In genomic region chr10:59915196-59915962, GRCm38 (mm10) we compare ENCODE assay signal across 12 mouse cellular contexts. TPM values are rescaled to one million over a fixed set of nuclear protein-coding genes. Genes with fewer than 3 reads are reported as not detected.
A peak's percentile ranks its signal among the peaks of the same experiment; 100 is the strongest.
DNase-seq lines count a peak whose midpoint lies in the region; ATAC-seq and TF ChIP-seq lines count a peak whose summit lies in the region.
"Had no signal": no experiment of that assay in that cellular context is flagged by ENCODE, and none has a peak within 500 bp of the region (broad histone marks: within the 10 kb centered on the region; RNA-seq: fewer than 3 reads in every experiment).

No protein-coding gene starts in this region.

- no peak for TF ChIP-seq CTCF in lung, embryonic 14.5 days (IDR thresholded peaks at IDR 0.05; ENCODE audit: low read depth)
- TF ChIP-seq CTCF in embryonic fibroblast, embryonic 13.5 days (IDR thresholded peaks at IDR 0.05; ENCODE audit: borderline replicate concordance, insufficient read depth, low read length), result no peak

- no peak overlapping the region for H3K9ac ChIP-seq in lung, embryonic 14.5 days
- H3K9ac ChIP-seq in stomach, embryonic 15.5 days, result no peak overlapping the region

- DNase-seq in heart, adult 11 months, result peak; percentile 95
- DNase-seq in heart, adult 9 months (ENCODE audit: low spot score in 2 of 2), result no peak
- DNase-seq in lung, embryonic 14.5 days, result no peak
- no peak for DNase-seq in lung, postnatal 14 days
- DNase-seq in urinary bladder, postnatal 10 days (ENCODE audit: low spot score), result no peak
- no peak for DNase-seq in thymus, postnatal 36 days
- DNase-seq: cerebellum, adult 9-10 months had no signal

- peak overlapping the region; percentile 63 for H3K4me2 ChIP-seq in lung, embryonic 14.5 days
- no peak overlapping the region for H3K4me2 ChIP-seq in stomach, embryonic 15.5 days

- ATAC-seq in lung, embryonic 14.5 days (ENCODE audit: insufficient read depth), result no peak
- ATAC-seq in stomach, embryonic 15.5 days (ENCODE audit: insufficient read depth, low FRiP score, low read depth), result no peak
- ATAC-seq: midbrain, embryonic 13.5 days had no signal

- peaks cover 34% of the 10 kb centered on the region for H3K4me1 ChIP-seq in lung, embryonic 14.5 days (ENCODE audit: insufficient read depth)
- peaks cover 18% of the 10 kb centered on the region for H3K4me1 ChIP-seq in embryonic fibroblast, embryonic 13.5 days (ENCODE audit: control insufficient read depth, insufficient read depth, low read length)
- peaks cover 44% of the 10 kb centered on the region for H3K4me1 ChIP-seq in stomach, embryonic 15.5 days

- WGBS in lung, embryonic 14.5 days, result 84% methylated on average over 8 of the region's 8 CpGs
- WGBS in stomach, embryonic 15.5 days, result 78% methylated on average over 8 of the region's 8 CpGs

- no peak for TF ChIP-seq POLR2A in embryonic fibroblast, embryonic 13.5 days (IDR thresholded peaks at IDR 0.05; ENCODE audit: low read depth, low read length)

- no peaks in the 10 kb centered on the region for H3K27me3 ChIP-seq in lung, embryonic 14.5 days (ENCODE audit: insufficient read depth, low read length)
- H3K27me3 ChIP-seq in stomach, embryonic 15.5 days (replicated peaks), result no peaks in the 10 kb centered on the region
- H3K27me3 ChIP-seq: CH12.LX; midbrain, embryonic 13.5 days had no signal

- no peak overlapping the region for H3K27ac ChIP-seq in lung, embryonic 14.5 days (ENCODE audit: low read depth)
- H3K27ac ChIP-seq in embryonic fibroblast, embryonic 13.5 days (ENCODE audit: insufficient read depth, low read length), result peak overlapping the region; percentile 59
- H3K27ac ChIP-seq in stomach, embryonic 15.5 days, result peak overlapping the region; percentile 91

- no peaks in the 10 kb centered on the region for H3K36me3 ChIP-seq in lung, embryonic 14.5 days (ENCODE audit: insufficient read depth)
- H3K36me3 ChIP-seq in stomach, embryonic 15.5 days, result no peaks in the 10 kb centered on the region
- H3K36me3 ChIP-seq: midbrain, embryonic 13.5 days had no signal

- H3K4me3 ChIP-seq in lung, embryonic 14.5 days (ENCODE audit: low read depth, low read length), result no peak overlapping the region
- H3K4me3 ChIP-seq in embryonic fibroblast, embryonic 13.5 days (ENCODE audit: insufficient read depth, low read length), result no peak overlapping the region
- H3K4me3 ChIP-seq in stomach, embryonic 15.5 days (replicated peaks), result no peak overlapping the region
- H3K4me3 ChIP-seq: erythroblast, embryonic 14.5 days; midbrain, embryonic 13.5 days had no signal

- no peaks in the 10 kb centered on the region for H3K9me3 ChIP-seq in lung, embryonic 14.5 days (ENCODE audit: low read depth, low read length)
- no peaks in the 10 kb centered on the region for H3K9me3 ChIP-seq in stomach, embryonic 15.5 days
- H3K9me3 ChIP-seq: midbrain, embryonic 13.5 days had no signal

RNA-seq across cellular contexts. Expression of gene Dnajb12, which starts 36.0 kb away (rescaled TPM):
- 26.7 and 28.1 TPM in 2 replicates for polyA plus RNA-seq in lung, embryonic 14.5 days (2014; fragmentation: Nextera tagmentation; extraction: Ambion mirVana)
- 31.5 and 36.2 TPM in 2 replicates for polyA plus RNA-seq in embryonic fibroblast, embryonic 13.5 days (2011; ENCODE audit: insufficient read length, low read depth, missing spikeins)
- polyA plus RNA-seq in stomach, embryonic 15.5 days (2015; fragmentation: Nextera tagmentation; extraction: Ambion mirVana), result 20.6 and 22.0 TPM in 2 replicates

RNA-seq across cellular contexts. Expression of gene Ddit4, which starts 36.3 kb away (rescaled TPM):
- 3.0 and 3.5 TPM in 2 replicates for polyA plus RNA-seq in lung, embryonic 14.5 days (2014; fragmentation: Nextera tagmentation; extraction: Ambion mirVana)
- 150 and 156 TPM in 2 replicates for polyA plus RNA-seq in embryonic fibroblast, embryonic 13.5 days (2011; ENCODE audit: insufficient read length, low read depth, missing spikeins)
- polyA plus RNA-seq in stomach, embryonic 15.5 days (2015; fragmentation: Nextera tagmentation; extraction: Ambion mirVana), result 45.6 and 45.8 TPM in 2 replicates

Comparison
In these comparisons a context has a peak if more than half of its experiments do, and no peak if none do; other contexts are left out.
1. RNA of gene Ddit4, which starts 36.3 kb away (polyA plus RNA-seq): 150 to 156 TPM in embryonic fibroblast, embryonic 13.5 days and 45.6 to 45.8 TPM in stomach, embryonic 15.5 days; 3.0 to 3.5 TPM in lung, embryonic 14.5 days; every median in the first group is over 10 times any median in the second.